Mouse (Mus musculus): ENCODE data around the gene Morn1. TPM values are rescaled to one million over a fixed set of nuclear protein-coding genes. Genes with fewer than 3 reads are reported as not detected.
A peak's percentile ranks its signal among the peaks of the same experiment; 100 is the strongest.

Gene Morn1
- polyA plus RNA-seq, 1 experiment from 2014 or later: 4.8 TPM

DNA sequence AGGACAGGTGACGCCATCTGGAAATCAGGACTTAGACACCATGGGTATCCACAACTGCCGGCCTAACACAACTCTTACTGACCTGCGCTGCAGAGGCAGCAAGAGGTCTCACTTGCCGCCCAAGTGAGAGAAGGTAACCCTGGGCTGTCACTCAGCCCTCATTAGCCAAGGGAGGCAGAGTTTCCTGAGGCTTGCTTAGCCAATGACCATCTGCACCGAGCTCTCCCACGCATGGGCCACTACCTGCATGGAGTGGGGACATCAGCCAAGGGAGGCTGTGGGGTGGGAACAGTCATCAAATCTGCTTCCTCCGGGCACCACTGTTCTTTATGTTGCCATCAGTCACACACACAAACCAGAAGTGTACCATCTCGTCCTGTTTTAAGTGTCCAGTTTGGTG lies 9.6 kb downstream of the Morn1 start:
- Histone ChIP-seq H3K4me2 (ENCODE audit: low read depth, low read length) (no peak overlapping the region), H3K27ac (ENCODE audit: low read length) (no peak overlapping the region), H3K9ac (ENCODE audit: low read length) (no peak overlapping the region), H3K9me3 (replicated peaks; ENCODE audit: control insufficient read depth, low read length) (no peaks in the 10 kb centered on the region), H3K27me3 (ENCODE audit: control insufficient read depth, insufficient read depth, low read length) (no peaks in the 10 kb centered on the region), H3K4me1 (ENCODE audit: control insufficient read depth, insufficient read depth, low read length) (peaks cover 2% of the 10 kb centered on the region), H3K36me3 (ENCODE audit: control insufficient read depth, insufficient read depth, low read length) (no peaks in the 10 kb centered on the region), H3K4me3 (replicated peaks; ENCODE audit: low read length) (no peak overlapping the region)
- 84% methylated on average over 8 of the region's 8 CpGs for WGBS
- ATAC-seq (ENCODE audit: insufficient read depth, low FRiP score): no peak

DNA sequence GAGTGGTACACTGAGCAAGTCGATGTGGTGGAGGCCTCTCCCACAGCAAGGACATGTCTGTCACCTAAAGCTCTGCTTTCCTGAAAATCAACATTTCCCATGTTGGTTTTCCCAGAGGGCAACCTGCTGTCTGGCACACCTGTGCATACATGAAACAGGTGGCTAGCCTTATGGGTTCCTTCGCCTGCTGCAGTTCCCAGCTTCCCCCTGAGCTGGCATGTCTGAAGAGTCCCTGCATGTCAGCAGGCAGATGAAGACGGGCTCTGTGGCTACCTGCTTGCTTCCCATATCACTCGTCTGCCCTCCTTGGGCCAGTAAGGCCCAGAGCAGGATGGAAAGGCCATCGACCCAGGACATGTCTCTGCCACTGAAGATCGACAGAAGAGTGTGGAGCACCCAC lies 11.1 kb downstream of the Morn1 start:
- ATAC-seq (ENCODE audit: insufficient read depth, low FRiP score): no peak
- Histone ChIP-seq H3K9me3 (replicated peaks; ENCODE audit: control insufficient read depth, low read length) (no peaks in the 10 kb centered on the region), H3K9ac (ENCODE audit: low read length) (0 out of 2 replicates have a peak overlapping the region, but pooled peaks have one; percentile 8), H3K4me2 (ENCODE audit: low read depth, low read length) (no peak overlapping the region), H3K36me3 (ENCODE audit: control insufficient read depth, insufficient read depth, low read length) (no peaks in the 10 kb centered on the region), H3K27ac (ENCODE audit: low read length) (no peak overlapping the region), H3K27me3 (ENCODE audit: control insufficient read depth, insufficient read depth, low read length) (no peaks in the 10 kb centered on the region), H3K4me1 (ENCODE audit: control insufficient read depth, insufficient read depth, low read length) (peaks cover 2% of the 10 kb centered on the region), H3K4me3 (replicated peaks; ENCODE audit: low read length) (no peak overlapping the region)
- WGBS: 85% methylated on average over 6 of the region's 6 CpGs

DNA sequence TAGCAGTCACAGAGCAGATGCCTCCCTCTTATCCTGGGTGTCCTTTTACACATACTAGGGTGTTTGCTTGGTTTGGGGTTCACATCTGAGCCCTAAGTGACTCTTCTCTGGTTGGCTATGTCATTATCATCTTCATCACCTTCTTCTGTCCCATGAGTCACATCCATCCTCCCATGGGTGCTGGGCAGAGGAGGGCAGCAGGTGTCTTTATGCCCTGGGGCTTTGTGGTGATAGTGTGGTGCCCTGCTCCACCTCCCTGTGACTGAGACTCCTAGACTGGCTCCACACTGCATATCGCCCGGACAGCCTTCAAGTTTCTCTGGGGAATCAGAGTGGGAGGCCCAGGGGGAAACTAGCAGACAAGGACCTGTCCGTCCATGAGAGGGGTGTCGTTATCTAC lies 12.2 kb downstream of the Morn1 start:
- no peak overlapping the region for H3K4me3 ChIP-seq (replicated peaks; ENCODE audit: low read length)
- peaks cover 2% of the 10 kb centered on the region for H3K4me1 ChIP-seq (ENCODE audit: control insufficient read depth, insufficient read depth, low read length)
- H3K9me3 ChIP-seq (replicated peaks; ENCODE audit: control insufficient read depth, low read length): no peaks in the 10 kb centered on the region
- no peak overlapping the region for H3K4me2 ChIP-seq (ENCODE audit: low read depth, low read length)
- H3K9ac ChIP-seq (ENCODE audit: low read length): no peak overlapping the region
- no peak for ATAC-seq (ENCODE audit: insufficient read depth, low FRiP score)
- no peaks in the 10 kb centered on the region for H3K27me3 ChIP-seq (ENCODE audit: control insufficient read depth, insufficient read depth, low read length)
- H3K36me3 ChIP-seq (ENCODE audit: control insufficient read depth, insufficient read depth, low read length): no peaks in the 10 kb centered on the region
- WGBS: 80% methylated on average over 4 of the region's 4 CpGs
- H3K27ac ChIP-seq (ENCODE audit: low read length): no peak overlapping the region

- no peak overlapping the region for H3K27ac ChIP-seq (ENCODE audit: low read length)
- H3K4me2 ChIP-seq (ENCODE audit: low read depth, low read length): no peak overlapping the region
- H3K9me3 ChIP-seq (replicated peaks; ENCODE audit: control insufficient read depth, low read length): no peaks in the 10 kb centered on the region
- no peaks in the 10 kb centered on the region for H3K4me1 ChIP-seq (ENCODE audit: control insufficient read depth, insufficient read depth, low read length)
- no peak for ATAC-seq (ENCODE audit: insufficient read depth, low FRiP score)
- no peaks in the 10 kb centered on the region for H3K27me3 ChIP-seq (ENCODE audit: control insufficient read depth, insufficient read depth, low read length)
- H3K36me3 ChIP-seq (ENCODE audit: control insufficient read depth, insufficient read depth, low read length): no peaks in the 10 kb centered on the region
- H3K9ac ChIP-seq (ENCODE audit: low read length): no peak overlapping the region
- WGBS: 86% methylated on average over 4 of the region's 4 CpGs
- H3K4me3 ChIP-seq (replicated peaks; ENCODE audit: low read length): no peak overlapping the region
These were observed 21.5 kb downstream of the Morn1 start for GRCm38 (mm10) chr4:155107886-155108285.

- Histone ChIP-seq H3K4me1 (ENCODE audit: control insufficient read depth, insufficient read depth, low read length) (peaks cover 4% of the 10 kb centered on the region), H3K4me2 (ENCODE audit: low read depth, low read length) (no peak overlapping the region), H3K27ac (ENCODE audit: low read length) (no peak overlapping the region), H3K4me3 (replicated peaks; ENCODE audit: low read length) (no peak overlapping the region), H3K9me3 (replicated peaks; ENCODE audit: control insufficient read depth, low read length) (no peaks in the 10 kb centered on the region), H3K9ac (ENCODE audit: low read length) (no peak overlapping the region; the same call in 1 of the 2 replicates), H3K36me3 (ENCODE audit: control insufficient read depth, insufficient read depth, low read length) (no peaks in the 10 kb centered on the region), H3K27me3 (ENCODE audit: control insufficient read depth, insufficient read depth, low read length) (no peaks in the 10 kb centered on the region)
- no peak for ATAC-seq (ENCODE audit: insufficient read depth, low FRiP score)
- WGBS: 59% methylated on average over 5 of the region's 5 CpGs
These were observed 23.1 kb downstream of the Morn1 start for GRCm38 (mm10) chr4:155109471-155109870.

GRCm38 (mm10) chr4:155113766-155114410 lies 27.5 kb downstream of the Morn1 start:
- no peaks in the 10 kb centered on the region for H3K9me3 ChIP-seq (replicated peaks; ENCODE audit: control insufficient read depth, low read length)
- WGBS: 62% methylated on average over 8 of the region's 8 CpGs
- H3K27me3 ChIP-seq (ENCODE audit: control insufficient read depth, insufficient read depth, low read length): no peaks in the 10 kb centered on the region
- H3K27ac ChIP-seq (ENCODE audit: low read length): peak overlapping the region; percentile 29; the same call in 1 of the 2 replicates
- peaks cover 7% of the 10 kb centered on the region for H3K4me1 ChIP-seq (ENCODE audit: control insufficient read depth, insufficient read depth, low read length)
- H3K4me3 ChIP-seq (replicated peaks; ENCODE audit: low read length): no peak overlapping the region
- H3K4me2 ChIP-seq (ENCODE audit: low read depth, low read length): no peak overlapping the region
- no peak overlapping the region for H3K9ac ChIP-seq (ENCODE audit: low read length)
- H3K36me3 ChIP-seq (ENCODE audit: control insufficient read depth, insufficient read depth, low read length): no peaks in the 10 kb centered on the region
- no peak for ATAC-seq (ENCODE audit: insufficient read depth, low FRiP score)

DNA sequence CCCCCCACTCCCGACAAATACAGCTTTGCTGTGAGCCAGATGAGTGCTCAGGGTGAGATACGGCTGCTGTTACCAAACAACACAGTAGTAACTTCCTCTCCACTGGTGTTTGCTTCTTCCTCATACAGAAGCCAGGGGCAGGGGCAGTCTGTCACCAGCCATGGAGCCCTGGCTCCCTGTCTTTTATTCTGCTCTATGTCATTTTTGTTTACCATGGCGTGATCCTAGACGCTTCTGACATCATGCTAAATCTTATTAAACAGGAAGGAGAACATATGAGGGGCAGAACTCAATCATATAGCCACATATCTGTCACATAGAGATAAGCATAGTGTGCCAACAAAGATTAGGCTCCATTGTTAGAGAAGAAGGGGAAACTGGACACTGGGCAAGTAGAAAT lies 30.2 kb downstream of the Morn1 start:
- no peak for ATAC-seq (ENCODE audit: insufficient read depth, low FRiP score)
- WGBS: 62% methylated on average over 4 of the region's 4 CpGs
- no peak overlapping the region for H3K4me3 ChIP-seq (replicated peaks; ENCODE audit: low read length)

DNA sequence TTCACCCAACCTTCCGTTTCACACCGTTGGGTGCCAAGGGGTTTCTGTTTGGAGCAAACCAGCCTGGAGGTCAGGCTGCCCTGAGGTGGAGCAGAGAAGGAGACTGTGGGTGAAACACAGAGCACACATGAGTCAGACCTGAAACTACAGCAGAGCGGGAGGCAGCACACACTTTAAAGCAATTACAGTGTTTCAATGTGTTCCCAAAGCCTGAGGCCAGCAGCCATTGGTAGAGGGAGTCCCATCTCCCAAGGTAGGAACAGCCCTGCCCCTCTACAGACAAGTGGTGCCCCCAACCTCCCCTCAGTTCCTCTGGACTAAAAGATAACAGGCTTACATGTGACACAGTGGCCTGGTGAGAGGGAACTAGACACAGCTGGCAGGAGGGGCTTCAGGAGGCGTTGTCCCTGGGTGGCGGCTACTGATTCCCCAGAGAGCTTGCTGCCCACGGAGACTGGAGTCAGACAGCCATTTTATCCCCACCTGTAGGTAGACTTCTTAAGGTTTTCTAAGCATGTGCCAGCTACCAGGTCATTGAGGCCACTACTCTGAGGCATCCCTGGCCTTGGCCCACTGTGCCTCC lies 31.1 kb downstream of the Morn1 start:
- no peak overlapping the region for H3K4me2 ChIP-seq (ENCODE audit: low read depth, low read length)
- no peaks in the 10 kb centered on the region for H3K9me3 ChIP-seq (replicated peaks; ENCODE audit: control insufficient read depth, low read length)
- ATAC-seq (ENCODE audit: insufficient read depth, low FRiP score): no peak
- H3K9ac ChIP-seq (ENCODE audit: low read length): no peak overlapping the region
- peaks cover 29% of the 10 kb centered on the region for H3K4me1 ChIP-seq (ENCODE audit: control insufficient read depth, insufficient read depth, low read length)
- peak overlapping the region; percentile 19 for H3K27ac ChIP-seq (ENCODE audit: low read length)
- no peaks in the 10 kb centered on the region for H3K36me3 ChIP-seq (ENCODE audit: control insufficient read depth, insufficient read depth, low read length)
- H3K27me3 ChIP-seq (ENCODE audit: control insufficient read depth, insufficient read depth, low read length): no peaks in the 10 kb centered on the region
- WGBS: 74% methylated on average over 6 of the region's 6 CpGs
- no peak overlapping the region for H3K4me3 ChIP-seq (replicated peaks; ENCODE audit: low read length)

More for the DNA sequence above, 30.2 kb downstream of the Morn1 start:
- Histone ChIP-seq H3K4me2 (ENCODE audit: low read depth, low read length) (no peak overlapping the region), H3K9ac (ENCODE audit: low read length) (0 out of 2 replicates have a peak overlapping the region, but pooled peaks have one; percentile 40), H3K27ac (ENCODE audit: low read length) (peak overlapping the region; percentile 86), H3K36me3 (ENCODE audit: control insufficient read depth, insufficient read depth, low read length) (no peaks in the 10 kb centered on the region), H3K4me1 (ENCODE audit: control insufficient read depth, insufficient read depth, low read length) (peaks cover 23% of the 10 kb centered on the region), H3K9me3 (replicated peaks; ENCODE audit: control insufficient read depth, low read length) (no peaks in the 10 kb centered on the region), H3K27me3 (ENCODE audit: control insufficient read depth, insufficient read depth, low read length) (no peaks in the 10 kb centered on the region)

DNA sequence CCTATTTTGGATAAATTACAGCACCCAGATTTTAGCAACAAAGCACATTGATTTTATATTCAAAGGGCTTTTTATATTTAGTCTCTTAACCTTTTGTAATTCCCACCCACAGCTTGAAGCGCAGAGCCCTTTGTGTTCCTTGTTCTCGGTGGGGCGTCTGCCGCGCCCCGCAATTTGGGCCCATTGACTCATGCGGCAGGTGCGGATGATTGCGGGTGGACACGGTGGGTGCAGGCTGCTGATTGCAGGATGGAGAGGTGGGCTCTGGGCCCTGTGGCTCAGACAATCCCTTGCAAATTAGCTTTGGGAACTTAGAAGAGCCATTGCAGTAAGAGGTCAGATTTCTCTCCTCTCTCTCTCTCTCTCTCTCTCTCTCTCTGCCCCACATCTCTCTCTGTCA lies 31.9 kb downstream of the Morn1 start:
- ATAC-seq (ENCODE audit: insufficient read depth, low FRiP score): no peak
- 87% methylated on average over 10 of the region's 10 CpGs for WGBS

More for the DNA sequence above, 31.9 kb downstream of the Morn1 start:
- H3K9ac ChIP-seq (ENCODE audit: low read length): no peak overlapping the region
- no peaks in the 10 kb centered on the region for H3K36me3 ChIP-seq (ENCODE audit: control insufficient read depth, insufficient read depth, low read length)
- H3K4me2 ChIP-seq (ENCODE audit: low read depth, low read length): no peak overlapping the region
- H3K9me3 ChIP-seq (replicated peaks; ENCODE audit: control insufficient read depth, low read length): no peaks in the 10 kb centered on the region
- no peak overlapping the region for H3K27ac ChIP-seq (ENCODE audit: low read length)
- H3K4me3 ChIP-seq (replicated peaks; ENCODE audit: low read length): no peak overlapping the region
- no peaks in the 10 kb centered on the region for H3K27me3 ChIP-seq (ENCODE audit: control insufficient read depth, insufficient read depth, low read length)
- peaks cover 36% of the 10 kb centered on the region for H3K4me1 ChIP-seq (ENCODE audit: control insufficient read depth, insufficient read depth, low read length)

Data from stomach, embryonic 16.5 days (tissue).